Mouse (Mus musculus) adipocyte (in vitro differentiated cells): ENCODE data around the gene Ehd1.

ENCODE experiments used
- DNase-seq: peaks from one replicate; pipeline ENCODE4 v3.0.0-alpha.2; 2016; ENCODE audit warnings: low spot score

Ehd1 gene

GRCm38 (mm10) chr19:6260946-6261345, 15.6 kb upstream of the Ehd1 start:
- DNase-seq: no peak

DNA sequence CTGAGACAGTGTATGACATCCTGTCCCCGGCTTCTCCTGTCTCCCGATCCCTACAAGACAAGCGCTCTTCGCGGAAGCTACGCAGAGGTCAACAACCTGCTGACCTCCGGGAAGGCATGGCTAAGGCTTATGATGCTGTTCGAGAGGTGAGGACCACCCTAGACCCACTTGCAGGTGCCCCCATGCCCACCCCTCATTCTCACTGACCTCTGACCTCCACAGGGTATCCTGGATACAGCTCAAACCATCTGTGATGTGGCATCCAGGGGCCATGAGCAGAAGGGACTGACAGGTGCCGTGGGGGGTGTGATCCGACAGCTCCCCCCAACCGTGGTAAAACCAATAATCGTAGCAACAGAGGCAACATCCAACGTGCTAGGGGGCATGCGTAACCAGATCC, 15.1 kb upstream of the Ehd1 start:
- no peak for DNase-seq

DNA sequence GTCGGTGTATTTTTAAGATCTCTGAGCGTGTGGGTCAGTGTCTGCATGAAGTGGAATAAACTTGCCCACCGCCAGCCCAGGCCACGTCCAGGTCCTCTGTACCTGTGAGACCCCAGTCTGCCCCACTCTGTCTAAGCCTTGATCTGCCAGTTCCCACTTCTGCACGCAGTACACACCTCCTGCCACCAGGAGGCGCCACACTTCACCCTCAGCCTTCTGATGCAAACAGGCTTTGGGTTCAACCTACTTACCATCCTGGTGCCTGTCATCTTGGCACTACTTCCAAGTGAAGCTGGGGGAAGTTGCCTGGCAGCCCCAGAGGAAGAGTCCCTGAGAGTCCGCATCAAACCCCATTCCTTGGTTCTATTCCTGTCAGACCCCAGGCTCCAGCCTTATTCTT, 14.3 kb upstream of the Ehd1 start:
- peak; percentile 77 for DNase-seq

- no peak for DNase-seq
Observed at GRCm38 (mm10) chr19:6262839-6263433, 13.6 kb upstream of the Ehd1 start.

- DNase-seq: no peak
Observed at GRCm38 (mm10) chr19:6264200-6264599, 12.3 kb upstream of the Ehd1 start.

GRCm38 (mm10) chr19:6264945-6265344, 11.6 kb upstream of the Ehd1 start:
- DNase-seq: no peak

DNA sequence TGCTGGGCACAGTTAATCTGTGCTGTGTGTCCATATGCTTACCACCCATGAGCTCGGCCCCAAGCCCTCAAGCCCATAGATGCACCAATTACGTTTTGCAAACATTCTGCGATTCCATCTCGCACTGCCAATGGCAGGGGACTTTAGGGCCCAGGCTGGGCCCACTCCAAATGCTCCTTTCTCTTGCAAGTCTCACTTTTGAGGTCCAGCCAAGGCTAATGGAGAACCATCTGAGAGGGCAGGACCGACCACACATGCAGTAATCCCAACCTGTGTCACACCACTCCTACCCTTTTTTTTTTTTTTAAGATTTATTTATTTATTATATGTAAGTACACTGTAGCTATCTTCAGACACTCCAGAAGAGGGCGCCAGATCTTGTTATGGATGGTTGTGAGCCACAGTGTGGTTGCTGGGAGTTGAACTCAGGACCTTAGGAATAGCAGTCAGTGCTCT, 10.8 kb upstream of the Ehd1 start:
- no peak for DNase-seq

GRCm38 (mm10) chr19:6267306-6268169, 9.0 kb upstream of the Ehd1 start:
- no peak for DNase-seq

GRCm38 (mm10) chr19:6268170-6268528, 8.4 kb upstream of the Ehd1 start:
- peak; percentile 92 for DNase-seq

DNA sequence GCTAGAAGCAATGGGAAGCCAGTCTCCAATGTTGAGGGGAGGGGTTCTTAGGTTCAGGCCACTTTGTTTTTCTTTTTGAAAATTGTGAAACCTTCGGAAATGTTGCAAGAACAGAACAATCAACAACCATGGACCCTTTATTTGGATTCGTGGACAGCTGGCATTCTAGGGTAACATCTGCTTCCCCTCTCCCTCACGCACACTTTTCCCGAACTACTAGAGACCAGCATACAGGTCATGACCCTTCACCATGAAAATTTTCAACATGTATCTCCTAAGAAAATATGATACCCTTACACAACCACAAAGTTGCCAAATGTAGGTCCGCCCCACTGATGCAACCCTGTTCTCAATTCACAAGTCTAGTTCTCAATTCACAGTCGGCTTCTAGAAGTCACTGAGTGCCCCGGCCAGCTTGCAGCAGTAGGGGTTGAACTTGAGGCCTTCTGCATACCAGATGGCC, 7.8 kb upstream of the Ehd1 start:
- DNase-seq: peak; percentile 88

DNA sequence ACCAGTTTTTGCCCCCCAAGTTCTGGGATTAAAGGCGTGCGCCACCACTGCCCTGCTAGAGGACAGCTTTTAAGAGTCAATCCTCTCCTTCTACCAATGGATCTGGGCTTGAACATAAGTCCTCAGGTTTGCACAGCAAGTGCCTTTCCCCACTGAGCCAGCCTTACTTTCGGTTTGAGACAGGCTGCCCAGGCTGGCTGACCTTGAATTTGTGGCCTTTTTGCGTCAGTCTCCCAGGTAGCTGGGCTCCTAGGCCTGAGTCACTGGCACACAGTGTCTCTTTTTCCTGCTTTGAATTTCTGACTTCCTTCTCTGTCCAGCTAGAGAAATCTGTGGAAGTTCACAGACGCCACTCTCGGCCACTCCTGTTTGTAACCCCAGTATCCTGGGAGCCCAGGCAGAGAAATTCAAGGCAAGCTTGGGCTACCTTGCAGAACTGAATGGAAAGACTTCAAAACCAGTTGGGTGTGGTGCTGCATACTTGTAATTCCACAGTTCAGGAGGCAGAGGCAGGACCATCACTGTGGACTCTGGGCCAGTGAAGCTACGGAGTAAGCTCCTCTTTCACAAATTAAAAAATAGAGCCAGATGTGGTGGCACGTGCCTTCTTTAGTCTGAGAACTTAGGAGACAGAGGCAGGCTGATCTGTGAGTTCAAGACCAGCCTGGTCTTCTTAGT, 6.6 kb upstream of the Ehd1 start:
- no peak for DNase-seq

- DNase-seq: no peak
Observed at GRCm38 (mm10) chr19:6270661-6271060, 5.9 kb upstream of the Ehd1 start.

- DNase-seq: no peak
Observed at GRCm38 (mm10) chr19:6271206-6271605, 5.3 kb upstream of the Ehd1 start.

DNA sequence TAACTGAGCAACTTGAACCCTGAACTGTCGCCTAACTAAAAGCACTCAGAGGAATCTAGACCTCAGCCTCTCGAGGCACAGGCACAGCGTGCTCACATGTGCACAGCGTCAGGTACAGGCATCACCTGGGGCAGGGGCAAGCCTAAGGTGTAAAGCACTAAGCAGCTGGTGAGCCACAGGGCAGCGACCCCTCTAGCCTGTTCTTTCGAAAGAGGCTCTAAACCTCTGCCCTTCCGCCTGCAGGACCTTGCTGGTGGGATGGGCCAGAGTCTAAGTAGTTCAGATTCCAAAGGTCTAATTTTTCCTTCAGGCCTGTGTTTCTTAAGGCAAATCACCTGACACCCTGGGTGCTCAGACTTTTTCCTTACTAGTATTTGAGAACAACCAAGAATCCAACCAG, 4.5 kb upstream of the Ehd1 start:
- no peak for DNase-seq

DNA sequence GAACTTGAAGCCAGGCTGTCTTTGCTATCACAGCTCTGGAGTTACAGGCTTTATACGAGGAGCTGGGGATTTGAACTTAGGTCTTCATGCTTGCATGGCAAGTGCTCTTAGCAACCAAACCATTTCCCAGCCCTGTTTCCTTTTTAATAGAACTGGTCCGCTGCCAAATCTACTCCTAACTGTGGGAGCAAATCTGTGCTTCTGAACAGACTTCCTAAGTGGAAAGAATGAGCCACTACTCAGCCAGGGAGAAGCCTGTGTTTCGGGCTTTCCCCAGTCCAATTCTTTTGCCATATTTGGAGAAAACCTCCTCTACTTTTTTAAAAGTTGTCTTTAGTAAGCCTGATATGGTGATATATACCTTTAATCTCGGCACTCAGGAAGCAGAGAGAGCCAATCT, 3.8 kb upstream of the Ehd1 start:
- peak; percentile 62 for DNase-seq

DNA sequence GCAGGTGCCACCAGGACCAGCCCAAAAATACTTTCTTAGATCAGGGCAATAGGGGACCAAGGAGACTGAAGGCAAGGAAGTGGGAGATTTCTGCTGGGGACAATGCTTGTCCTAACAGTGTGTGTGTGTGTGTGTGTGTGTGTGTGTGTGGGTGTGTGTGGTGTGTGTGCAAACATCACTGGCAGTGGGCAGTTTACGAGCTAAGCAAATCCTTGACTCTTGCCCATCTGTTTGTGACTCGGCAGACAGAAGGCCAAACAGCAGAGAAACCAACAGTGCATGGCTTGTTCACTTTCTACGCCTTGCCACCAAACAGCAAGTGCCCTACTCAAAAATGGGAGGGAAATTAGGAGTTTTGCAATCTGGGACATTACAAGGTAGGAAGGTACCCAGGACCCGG, 2.9 kb upstream of the Ehd1 start:
- no peak for DNase-seq

GRCm38 (mm10) chr19:6273998-6274608, 2.4 kb upstream of the Ehd1 start:
- DNase-seq: no peak

- DNase-seq: peak; percentile 62
Observed at GRCm38 (mm10) chr19:6275740-6276389, 660 bp upstream of the Ehd1 start.

GRCm38 (mm10) chr19:6277661-6278438, 1.3 kb downstream of the Ehd1 start:
- DNase-seq: peak; percentile 90

- DNase-seq: no peak
Observed at GRCm38 (mm10) chr19:6278439-6279073, 2.0 kb downstream of the Ehd1 start.
